Mouse (Mus musculus) thymus, postnatal 0 days (tissue): ENCODE data around the gene Aktip. TPM values are rescaled to one million over a fixed set of nuclear protein-coding genes. Genes with fewer than 3 reads are reported as not detected.

Experiments
- DNase-seq: peaks from one replicate; pipeline ENCODE4 v3.0.0-alpha.2; 2015; ENCODE audit warnings: low spot score
- polyA plus RNA-seq: library from polyadenylated mRNA; unstranded; fragments of >200 nt; fragmentation: Nextera tagmentation; extraction: Ambion mirVana; gene quantifications from 2 replicates; pipeline ENCODE4 v1.2.1, GENCODE M21; 2015

Gene Aktip
- polyA plus RNA-seq, 1 experiment from 2014 or later: 35.0 TPM

DNA sequence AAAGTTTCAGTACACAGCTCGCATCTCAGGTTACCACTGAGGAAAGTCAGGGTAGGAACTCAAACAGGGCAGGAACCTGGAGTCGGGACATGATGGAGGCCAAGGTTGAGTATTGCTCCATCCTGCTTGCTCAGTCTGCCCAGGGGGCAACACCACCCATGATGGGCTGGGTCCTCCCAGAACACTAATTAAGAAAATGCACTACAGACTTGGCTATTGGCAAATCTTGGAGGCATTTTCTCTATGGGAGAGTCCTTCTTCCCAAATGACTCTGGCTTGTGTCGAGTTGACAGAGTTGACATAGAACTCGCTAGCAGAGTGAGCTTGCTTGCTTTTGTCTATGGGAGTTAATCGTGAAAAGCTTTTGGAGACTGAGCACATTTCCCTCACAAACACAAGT, 6.8 kb downstream of the Aktip start:
- DNase-seq: no peak

DNA sequence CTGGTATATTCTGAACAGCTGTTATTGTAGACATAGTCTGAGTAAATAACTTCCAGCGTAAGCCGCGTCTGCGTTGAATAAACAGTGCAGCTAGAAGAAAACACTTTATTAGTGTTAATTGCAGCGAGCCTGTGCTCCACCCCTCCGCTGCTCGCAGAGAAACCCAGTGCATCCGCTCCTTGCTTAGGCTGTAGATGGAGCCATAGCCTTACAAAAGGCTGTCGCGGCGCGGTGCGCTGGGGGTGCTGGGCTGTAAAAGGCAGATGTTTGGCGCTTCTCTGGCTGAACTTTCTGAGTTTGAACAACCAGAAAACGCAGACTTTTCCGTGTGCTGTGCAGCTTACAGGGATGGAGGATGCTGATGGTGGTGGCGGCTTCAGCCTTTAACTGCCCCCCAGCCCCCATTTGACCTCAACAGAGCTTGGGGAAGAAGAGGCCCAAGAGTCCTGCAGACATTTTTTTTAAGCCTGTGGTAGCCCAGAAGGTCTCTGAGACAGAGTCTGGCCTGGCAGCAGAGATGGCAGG, 8.9 kb downstream of the Aktip start:
- DNase-seq: peak; percentile 82

- DNase-seq: no peak
Observed at GRCm38 (mm10) chr8:91188152-91188551, 11.6 kb downstream of the Aktip start.

- peak; percentile 64 for DNase-seq
Observed at GRCm38 (mm10) chr8:91186372-91186771, 13.4 kb downstream of the Aktip start.

- no peak for DNase-seq
Observed at GRCm38 (mm10) chr8:91177708-91178107, 22.1 kb downstream of the Aktip start.

DNA sequence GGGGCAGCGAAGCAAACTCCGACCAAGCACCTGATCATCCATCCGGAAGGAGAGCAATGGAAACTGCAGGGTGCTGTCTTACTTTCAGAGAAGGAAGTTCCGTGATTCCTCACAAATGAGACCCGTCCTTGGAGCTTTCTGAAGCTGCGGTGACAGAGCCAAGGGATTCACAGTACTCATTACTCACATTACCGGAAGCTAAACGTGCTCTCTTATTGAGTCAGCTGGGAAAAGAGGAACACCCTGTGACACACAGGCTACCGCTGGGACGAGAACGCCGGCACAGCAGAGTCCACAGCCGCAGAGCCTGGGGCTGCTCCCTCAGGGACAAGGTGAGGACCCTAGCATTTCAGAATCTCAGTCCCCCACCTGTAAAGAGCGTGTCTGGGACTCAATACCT, 23.6 kb downstream of the Aktip start:
- DNase-seq: no peak

DNA sequence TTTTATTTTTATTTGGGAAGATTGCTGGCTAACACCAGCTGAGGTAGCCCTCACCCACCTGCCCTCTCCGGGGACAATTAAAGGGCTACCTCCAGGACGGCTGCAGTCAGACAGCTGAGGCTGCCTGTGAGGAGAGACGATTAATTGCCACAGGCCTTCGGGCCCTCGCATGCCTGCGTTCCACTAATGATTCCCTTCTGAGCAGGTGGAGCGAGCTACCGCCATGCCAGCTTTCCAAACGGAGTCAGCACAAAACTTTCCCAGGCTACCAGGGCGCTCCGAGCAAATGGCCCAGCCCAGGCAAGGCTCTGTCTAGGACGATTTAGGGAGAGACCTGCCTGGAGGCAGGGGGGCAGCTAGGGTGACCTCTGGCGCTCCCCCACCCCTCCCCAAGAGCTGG, 28.2 kb downstream of the Aktip start:
- DNase-seq: no peak

DNA sequence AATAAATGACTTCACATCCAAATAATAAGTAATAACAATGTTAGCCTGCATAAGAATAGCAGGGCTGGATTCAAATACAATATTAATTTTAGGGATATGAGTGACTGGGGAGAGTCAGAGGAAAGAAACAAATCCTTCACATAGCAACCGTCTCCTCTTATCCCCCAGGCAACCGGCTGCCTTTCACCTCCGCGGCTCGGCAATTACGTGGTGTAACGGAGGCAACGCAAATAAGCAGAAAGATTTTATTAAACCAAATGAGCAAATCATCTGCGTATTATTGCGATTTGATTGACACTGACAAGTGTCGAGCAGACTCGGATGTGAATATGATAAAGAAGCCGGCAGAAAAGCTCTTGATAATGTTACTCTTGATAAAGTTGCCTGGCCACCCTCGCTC, 28.9 kb downstream of the Aktip start:
- no peak for DNase-seq

- DNase-seq: no peak
Observed at GRCm38 (mm10) chr8:91170152-91170551, 29.6 kb downstream of the Aktip start.

DNA sequence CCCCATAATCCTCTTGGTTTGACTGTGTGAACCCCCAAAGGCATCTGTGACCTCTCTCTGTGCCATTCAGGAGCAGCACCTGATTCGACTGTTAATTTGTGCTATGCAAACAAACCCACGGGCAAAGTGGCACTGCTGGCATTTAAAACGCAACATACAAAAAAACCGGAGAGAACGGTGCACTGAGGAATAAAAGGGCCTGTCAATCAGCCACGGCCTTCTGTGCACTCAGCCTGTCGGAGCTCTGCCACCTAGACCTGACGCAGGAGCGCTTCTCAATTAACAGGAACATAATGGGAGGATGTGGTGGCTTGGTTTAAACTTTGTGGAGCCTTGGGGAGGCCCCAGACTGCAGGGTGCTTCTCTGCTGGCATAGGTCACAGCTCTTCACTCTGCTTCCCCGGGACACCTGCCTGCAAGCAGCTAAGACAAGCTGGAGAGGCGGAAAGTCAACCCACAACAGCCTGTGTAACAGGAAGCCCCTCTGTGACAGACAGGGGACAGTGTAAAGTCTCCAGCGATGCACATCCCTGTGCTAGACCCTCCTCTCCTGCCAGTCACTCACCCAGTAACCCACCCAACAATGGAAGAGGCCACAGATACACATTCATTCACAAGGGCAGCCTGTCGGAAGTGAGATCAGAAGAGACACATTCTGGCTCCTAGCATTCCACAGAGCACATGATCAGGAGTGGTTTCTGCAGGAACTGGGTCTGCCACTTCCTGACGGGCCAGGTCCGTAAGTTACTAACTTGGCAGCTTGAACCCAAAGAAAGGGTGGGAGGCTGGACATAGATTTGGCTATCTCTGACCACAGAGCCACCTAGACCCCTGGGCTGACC, 39.6 kb downstream of the Aktip start:
- peak; percentile 86 for DNase-seq

DNA sequence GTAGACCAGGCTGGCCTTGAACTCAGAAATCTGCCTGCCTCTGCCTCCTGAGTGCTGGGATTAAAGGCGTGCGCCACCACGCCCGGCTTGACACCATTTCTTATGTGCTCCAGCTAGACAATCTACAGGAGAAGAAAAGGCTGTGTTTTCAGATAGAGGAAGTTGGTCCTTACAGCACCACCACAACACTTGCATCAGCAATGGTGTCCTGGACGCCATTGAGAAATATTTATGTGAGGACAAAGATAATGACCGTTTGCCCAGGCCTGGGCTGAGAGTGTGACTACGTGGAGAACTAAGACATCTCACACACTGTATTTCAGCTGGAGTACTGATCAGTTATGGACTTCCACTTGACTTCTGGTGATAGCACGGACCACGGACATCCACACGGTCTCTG, 41.2 kb downstream of the Aktip start:
- DNase-seq: no peak

DNA sequence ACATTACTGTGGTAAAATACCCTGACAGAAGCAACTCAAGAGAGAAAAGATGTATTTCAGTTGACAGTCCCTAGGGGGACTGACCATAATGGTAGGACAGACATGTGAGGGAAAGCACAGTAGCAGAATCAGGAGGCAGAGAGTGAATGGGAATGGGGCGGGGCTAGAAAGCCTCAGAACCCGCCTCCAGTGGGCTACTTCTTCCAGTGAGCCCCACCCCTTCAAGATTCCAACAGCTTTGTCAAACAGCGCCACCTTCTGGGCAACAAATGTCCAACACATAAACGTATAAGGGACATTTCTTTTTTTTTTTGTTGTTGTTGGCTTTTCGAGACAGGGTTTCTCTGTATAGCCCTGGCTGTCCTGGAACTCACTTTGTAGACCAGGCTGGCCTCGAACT, 45.2 kb downstream of the Aktip start:
- peak; percentile 52 for DNase-seq

GRCm38 (mm10) chr8:91153831-91154230, 45.9 kb downstream of the Aktip start:
- DNase-seq: no peak

DNA sequence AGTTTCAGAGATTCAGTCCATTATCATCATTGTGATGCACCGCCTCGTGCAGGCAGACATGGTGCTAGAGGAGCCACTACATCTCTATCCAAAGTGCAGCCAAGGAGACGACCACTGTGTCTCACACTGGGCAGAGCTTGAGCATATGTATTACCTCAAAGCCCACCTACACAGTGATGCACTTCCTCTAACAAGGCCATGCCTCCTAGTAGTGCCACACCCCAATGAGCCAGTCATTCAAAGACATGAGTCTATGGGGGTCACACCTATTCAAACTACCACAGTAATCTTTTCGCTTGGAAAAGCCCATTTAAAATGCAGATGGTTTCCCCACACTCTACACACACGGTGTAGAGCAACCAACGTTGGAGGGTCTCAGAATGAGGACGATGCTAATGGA, 48.2 kb downstream of the Aktip start:
- DNase-seq: no peak

GRCm38 (mm10) chr8:91149298-91149697, 50.5 kb downstream of the Aktip start:
- DNase-seq: no peak

GRCm38 (mm10) chr8:91148643-91149178, 51.1 kb downstream of the Aktip start:
- DNase-seq: no peak

- peak; percentile 68 for DNase-seq
Observed at GRCm38 (mm10) chr8:91147715-91148114, 52.1 kb downstream of the Aktip start.

- DNase-seq: no peak
Observed at GRCm38 (mm10) chr8:91140828-91141227, 58.9 kb downstream of the Aktip start.

- DNase-seq: no peak
Observed at GRCm38 (mm10) chr8:91135308-91136181, 64.2 kb downstream of the Aktip start.

GRCm38 (mm10) chr8:91134659-91135058, 65.1 kb downstream of the Aktip start:
- DNase-seq: no peak

DNA sequence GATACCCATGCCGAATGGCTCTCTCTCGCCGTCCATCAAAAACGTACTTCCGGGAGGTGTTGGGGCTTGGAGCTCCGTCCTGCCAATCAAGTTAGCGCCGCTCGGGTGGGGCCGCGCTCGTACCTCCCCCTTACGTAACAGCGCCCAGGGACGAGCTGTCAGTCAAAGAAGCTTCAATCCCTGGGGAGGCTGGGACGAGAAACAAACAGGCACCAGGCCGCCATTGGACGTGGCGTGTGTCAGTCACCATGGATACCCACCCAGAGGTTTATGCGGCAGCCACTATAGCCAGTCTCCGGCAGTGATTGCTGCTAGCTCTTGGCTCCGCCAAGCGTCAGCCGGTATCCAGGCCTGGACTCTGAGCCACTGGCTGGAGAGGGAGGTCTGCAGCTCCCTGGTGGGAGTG, 65.7 kb downstream of the Aktip start:
- DNase-seq: peak; percentile 99
